Mouse (Mus musculus): ENCODE data around the gene Trmt5. TPM values are rescaled to one million over a fixed set of nuclear protein-coding genes. Genes with fewer than 3 reads are reported as not detected.

Gene Trmt5
- 10 to 100 TPM; 13.1 to 16.8 TPM for total RNA-seq (2021)
- long read RNA-seq, experiment 1, transcript Trmt5-201 (5 exons, 2,066 nt): major isoform, 6 of 11 reads
- long read RNA-seq, experiment 1, partial matches to known transcripts: 3 of 11 reads
- long read RNA-seq, experiment 1, other reads (novel, unspliced or antisense): 2 of 11 reads
- long read RNA-seq, experiment 2, transcript Trmt5-201 (5 exons, 2,066 nt): major isoform, 7 of 12 reads
- long read RNA-seq, experiment 2, partial matches to known transcripts: 4 of 12 reads
- long read RNA-seq, experiment 2, other reads (novel, unspliced or antisense): 1 of 12 reads

- peak; percentile 91 to 93 for DNase-seq (ENCODE audit: low spot score in 2 of 2)
Observed at GRCm38 (mm10) chr12:73286287-73287092, at the start of gene Trmt5, which contains the start of gene Slc38a6. Gene Trmt5, minus strand, starts transcription at chr12:73286710. Gene Slc38a6, plus strand, starts transcription at chr12:73286779.

DNA sequence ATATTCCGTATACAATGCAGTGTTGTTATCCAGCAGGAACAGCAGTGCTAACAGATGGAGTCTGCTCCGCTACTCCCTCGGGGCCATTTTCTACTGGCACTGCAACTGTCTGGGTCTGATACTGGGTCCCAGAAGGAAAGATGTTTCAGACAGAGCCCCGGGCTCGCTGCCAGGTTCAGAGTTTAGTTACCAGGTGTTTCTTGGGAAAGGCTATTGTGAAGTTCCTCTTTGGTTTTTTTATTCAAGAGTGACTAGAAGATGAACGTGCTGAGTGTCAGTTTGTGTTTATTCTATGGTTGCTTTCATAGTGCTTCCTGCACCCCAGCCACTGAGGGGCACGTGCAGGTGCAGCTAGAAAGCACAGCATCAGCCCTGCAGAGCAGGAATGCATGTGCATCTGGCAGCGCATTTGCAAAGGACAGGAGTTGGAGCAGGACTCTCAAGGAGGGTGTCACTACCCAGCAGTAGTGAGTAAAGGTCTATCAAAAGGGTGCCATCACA is 47.6 kb upstream of the Trmt5 start:
- DNase-seq (ENCODE audit: low spot score in 2 of 2): no peak

GRCm38 (mm10) chr12:73332701-73333100 is 46.2 kb upstream of the Trmt5 start:
- DNase-seq (ENCODE audit: low spot score in 2 of 2): no peak

DNA sequence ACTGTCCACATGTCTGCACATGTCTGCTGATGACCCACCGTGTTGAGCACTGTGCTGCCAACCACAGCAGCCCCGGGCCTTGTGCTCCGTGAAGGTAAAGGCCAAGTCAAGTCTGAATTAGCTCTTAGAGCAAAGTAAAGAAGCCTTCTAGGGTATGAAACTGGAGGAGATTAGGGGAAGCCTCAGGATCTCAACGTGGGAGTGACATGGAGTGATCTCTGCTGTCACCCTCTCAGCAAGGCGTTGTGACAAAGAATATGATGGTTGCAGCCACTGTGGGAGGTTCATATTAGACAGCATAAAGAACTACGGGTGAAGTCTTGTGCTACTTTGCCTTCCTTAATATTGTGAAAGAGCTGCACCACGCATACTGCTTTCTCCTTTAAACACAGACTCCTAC is 43.7 kb upstream of the Trmt5 start:
- no peak for DNase-seq (ENCODE audit: low spot score in 2 of 2)

DNA sequence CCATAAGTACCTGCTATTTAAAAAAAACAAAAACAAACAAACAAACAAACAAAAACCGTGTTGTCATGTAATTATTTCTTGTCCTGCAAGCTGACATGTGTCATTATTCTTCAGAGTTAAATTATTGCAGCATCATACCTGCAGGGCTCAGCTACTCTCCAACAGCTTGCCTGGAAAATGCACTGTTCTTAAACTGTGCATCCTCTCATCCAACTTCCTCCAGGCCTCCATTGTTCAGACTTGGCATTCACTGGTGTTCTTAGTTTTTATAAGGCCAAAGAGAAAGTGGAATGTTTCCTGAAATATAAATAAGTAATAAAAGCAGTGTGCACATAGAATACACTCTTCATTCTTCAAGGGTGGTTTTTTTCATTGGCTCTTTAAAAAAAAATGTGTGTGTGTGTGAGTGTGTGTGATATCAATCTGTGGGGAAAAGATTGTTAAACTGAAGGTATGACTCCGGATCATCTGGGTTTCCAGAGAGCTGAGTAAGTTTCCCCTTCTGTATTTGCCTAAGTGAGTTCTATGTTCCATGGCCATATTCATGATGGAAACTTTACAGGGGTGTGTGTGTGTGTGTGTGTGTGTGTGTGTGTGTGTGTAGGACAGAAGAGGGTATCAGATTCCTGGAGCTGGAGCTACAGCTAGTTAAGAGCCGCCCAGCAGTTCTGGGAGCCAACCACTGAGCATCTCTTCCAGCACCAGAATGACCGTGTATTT is 42.1 kb upstream of the Trmt5 start:
- no peak for DNase-seq (ENCODE audit: low spot score in 2 of 2)

DNA sequence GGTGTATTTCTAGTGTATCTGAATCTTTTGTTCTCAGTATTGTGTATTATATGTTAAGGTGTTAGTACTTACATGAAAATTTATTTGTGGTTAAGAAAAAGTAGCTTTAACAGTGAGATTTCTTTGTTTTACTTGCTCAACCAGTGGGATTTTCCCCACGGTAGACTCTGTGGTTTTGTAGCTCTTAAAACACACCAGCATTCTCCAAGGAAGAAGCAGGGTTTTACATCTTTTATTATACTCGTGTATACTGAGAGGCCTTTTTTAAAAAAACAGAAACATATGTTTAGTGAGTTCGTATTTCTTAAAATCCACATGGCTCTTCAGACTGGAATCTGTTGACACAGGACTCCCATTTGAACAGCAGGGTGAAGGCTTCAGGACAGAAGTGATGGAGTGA is 40.9 kb upstream of the Trmt5 start:
- no peak for DNase-seq (ENCODE audit: low spot score in 2 of 2)

GRCm38 (mm10) chr12:73325617-73326016 is 39.1 kb upstream of the Trmt5 start:
- no peak for DNase-seq (ENCODE audit: low spot score in 2 of 2)

DNA sequence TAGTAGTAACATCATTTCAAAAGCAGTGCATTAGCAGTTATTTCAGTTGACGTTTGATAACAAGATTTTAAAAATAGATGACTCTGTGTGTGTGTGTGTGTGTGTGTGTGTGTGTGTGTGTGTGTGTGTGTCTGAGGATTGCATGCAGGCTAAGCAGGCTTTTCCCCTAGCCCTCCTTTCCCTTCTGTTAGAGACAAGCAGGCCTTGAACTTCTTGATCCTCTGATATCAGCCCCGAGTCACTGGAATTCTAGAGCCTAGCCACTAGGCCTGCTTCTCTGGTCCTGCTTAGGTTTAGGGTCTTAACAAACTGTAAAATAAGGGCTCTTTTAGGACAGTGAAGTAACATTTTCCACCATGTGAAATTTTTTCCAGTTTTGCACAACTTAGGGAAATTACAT is 38.7 kb upstream of the Trmt5 start:
- DNase-seq (ENCODE audit: low spot score in 2 of 2): no peak

GRCm38 (mm10) chr12:73324742-73325141 is 38.2 kb upstream of the Trmt5 start:
- DNase-seq (ENCODE audit: low spot score in 2 of 2): no peak

DNA sequence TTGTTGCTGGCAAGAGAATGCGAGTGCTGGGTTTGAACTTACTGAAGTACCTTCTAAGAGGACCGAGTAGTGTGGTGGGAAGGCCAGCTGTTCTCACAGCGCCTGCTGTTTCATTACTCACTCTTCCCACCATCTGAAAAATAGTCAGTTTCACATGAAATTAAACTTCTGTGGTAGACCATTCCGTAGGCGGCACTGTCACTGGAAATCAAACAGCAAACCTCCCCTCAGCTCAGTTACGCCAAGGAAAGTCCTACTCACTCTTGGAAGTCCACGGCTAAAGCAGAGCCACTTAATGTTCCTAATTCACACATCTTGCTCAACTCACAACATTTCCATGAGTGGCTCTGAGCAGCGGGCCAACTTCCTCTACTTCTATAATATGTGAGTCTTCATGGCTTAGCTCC is 37.7 kb upstream of the Trmt5 start:
- DNase-seq (ENCODE audit: low spot score in 2 of 2): peak; percentile 26 to 54

DNA sequence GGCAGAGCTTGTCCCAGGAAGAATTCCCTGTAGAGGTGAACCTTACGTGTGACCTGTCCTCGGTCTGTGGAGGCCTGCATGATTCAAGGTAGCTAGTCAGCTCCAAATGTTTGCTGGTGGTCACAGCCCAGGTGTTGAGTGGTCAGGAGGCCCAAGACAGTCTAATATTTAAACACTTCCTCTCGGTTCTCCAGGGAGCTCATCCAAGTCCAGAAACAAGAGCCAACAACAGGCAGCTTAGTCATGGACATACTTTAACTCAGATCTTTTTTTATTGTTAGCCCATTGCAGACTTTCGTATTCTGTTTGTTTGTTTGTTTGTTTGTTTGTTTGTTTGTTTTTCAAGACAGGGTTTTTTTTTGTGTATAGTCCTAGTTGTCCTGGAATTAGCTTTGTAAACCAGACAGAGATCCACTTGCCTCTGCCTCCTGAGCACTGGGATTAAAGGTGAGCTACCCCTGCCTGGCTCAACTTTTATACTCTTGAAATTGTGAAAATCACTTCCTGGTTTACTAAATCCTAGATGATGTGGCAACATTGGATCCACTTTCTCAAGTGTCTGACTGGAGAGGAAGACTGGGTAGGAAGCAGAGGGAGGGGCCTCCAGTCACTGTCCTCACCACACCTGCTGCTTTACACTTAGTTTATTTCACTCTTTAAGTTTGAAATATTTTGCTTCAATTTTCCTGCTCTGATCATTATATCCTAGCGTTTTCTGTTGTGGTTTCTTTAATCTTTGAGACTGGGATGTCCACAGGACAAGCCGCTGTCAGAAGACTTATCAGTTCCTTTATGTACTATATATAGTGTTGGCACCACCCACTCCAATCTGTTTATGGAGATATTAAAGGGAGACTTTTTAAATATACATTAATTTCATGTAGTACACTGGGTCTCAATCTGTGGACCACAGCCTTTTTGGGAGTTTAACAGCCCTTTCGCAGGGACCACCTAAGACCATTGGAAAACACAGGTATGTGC is 31.5 kb upstream of the Trmt5 start:
- no peak for DNase-seq (ENCODE audit: low spot score in 2 of 2)

GRCm38 (mm10) chr12:73308711-73309110 is 22.2 kb upstream of the Trmt5 start:
- DNase-seq (ENCODE audit: low spot score in 2 of 2): no peak

DNA sequence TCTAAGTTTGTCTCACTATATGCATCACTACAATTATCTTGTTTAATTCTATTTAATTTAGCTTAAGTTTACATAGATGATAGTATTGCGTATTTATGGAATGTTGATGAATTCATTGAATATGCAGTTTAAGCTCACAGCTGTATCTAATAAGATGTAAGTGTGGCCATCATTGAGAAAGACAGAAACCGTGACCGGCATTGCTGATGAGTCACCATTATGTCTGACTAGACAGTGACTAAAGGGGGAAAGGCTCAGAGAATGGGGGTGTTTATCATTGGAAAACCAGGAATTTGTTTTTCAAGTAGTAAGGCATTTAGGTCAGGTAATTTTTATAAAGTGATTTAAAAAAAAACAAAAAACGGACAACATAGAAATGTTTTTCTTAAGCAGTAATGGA is 21.2 kb upstream of the Trmt5 start:
- no peak for DNase-seq (ENCODE audit: low spot score in 2 of 2)

- DNase-seq (ENCODE audit: low spot score in 2 of 2): no peak
Observed at GRCm38 (mm10) chr12:73304636-73305035, 18.1 kb upstream of the Trmt5 start.

DNA sequence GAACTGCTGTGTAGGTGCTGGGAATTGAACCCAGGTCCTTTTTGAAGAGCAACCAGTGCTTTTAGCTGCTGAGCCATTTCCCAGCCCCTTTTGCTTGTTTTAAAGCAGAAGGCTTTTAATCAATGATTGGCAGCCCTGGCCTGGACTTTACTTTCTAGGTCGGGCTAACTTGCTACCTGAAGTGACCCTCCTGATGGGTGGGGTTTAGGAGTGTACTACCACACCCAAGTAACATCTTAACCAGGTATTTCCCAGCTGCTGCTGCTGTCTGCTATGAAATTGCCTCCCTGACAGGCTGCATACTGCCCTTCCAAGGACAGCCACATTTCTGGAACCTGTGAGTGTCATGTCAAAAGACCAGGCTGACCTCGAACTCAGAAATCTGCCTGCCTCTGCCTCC is 14.0 kb upstream of the Trmt5 start:
- no peak for DNase-seq (ENCODE audit: low spot score in 2 of 2)

- no peak for DNase-seq (ENCODE audit: low spot score in 2 of 2)
Observed at GRCm38 (mm10) chr12:73298621-73299020, 12.1 kb upstream of the Trmt5 start.

DNA sequence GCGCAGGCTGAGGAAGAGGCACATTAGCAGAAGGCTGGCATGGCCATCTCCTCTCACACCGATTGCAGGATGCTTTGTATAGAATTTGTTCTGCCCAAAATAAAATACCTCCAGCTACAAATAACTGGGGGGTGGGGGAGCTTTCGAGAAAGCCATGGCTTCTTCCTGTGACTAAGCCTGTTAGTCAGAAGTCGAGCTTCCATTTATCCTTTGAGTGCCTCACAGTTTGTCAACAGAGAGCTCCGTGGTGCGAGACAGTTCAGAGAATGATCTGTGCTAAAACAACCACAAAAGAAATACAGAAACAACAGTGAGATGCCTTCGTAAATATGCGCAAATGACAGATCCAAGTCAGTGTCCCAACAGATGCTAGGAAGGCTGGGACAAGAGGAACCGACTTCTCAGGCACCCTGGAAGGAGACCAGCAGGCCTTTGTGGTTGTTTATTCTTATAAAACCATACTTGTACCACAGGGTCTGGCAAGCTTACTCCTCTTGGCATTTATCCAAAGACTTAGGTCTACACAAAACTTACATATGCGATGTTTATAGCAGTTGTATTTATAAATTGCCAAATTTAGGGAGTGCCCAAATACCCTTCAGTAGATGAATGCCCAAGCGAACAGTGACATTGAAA is 9.1 kb upstream of the Trmt5 start:
- no peak for DNase-seq (ENCODE audit: low spot score in 2 of 2)

DNA sequence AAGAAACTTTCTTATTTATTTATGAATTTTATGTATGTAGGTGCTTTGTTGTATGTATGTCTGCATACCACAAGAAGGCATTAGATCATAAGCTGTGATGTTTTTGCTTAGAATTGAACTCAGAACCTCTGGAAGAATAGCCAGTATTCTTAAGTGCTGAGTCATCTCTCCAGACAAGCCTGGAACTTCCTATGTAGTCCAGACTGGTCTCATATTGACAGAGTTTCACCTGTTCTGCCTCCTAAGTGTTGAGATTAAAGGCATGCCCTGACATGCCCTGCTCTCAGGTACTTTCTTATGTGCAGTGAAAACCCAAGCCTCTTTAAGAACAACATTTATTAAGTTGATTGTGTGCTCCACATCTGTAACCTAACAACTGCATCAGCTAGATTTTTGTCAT is 8.4 kb upstream of the Trmt5 start:
- no peak for DNase-seq (ENCODE audit: low spot score in 2 of 2)

- no peak for DNase-seq (ENCODE audit: low spot score in 2 of 2)
Observed at GRCm38 (mm10) chr12:73288626-73289025, 2.1 kb upstream of the Trmt5 start.

- no peak for DNase-seq (ENCODE audit: low spot score in 2 of 2)
Observed at GRCm38 (mm10) chr12:73287609-73288008, 1.1 kb upstream of the Trmt5 start.
